Mouse (Mus musculus): ENCODE results near the gene Prickle1. TPM values are rescaled to one million over a fixed set of nuclear protein-coding genes. Genes with fewer than 3 reads are reported as not detected.

Gene Prickle1
- total RNA-seq, 1 experiment from 2014 or later = 22.2 TPM

- no peak for DNase-seq
Measured at GRCm38 (mm10) chr15:93504808-93505207, 90.9 kb downstream of the Prickle1 start.

GRCm38 (mm10) chr15:93503201-93503745, 92.4 kb downstream of the Prickle1 start:
- DNase-seq = no peak

- DNase-seq = no peak
Measured at GRCm38 (mm10) chr15:93502703-93503102, 93.0 kb downstream of the Prickle1 start.

- DNase-seq = no peak
Measured at GRCm38 (mm10) chr15:93499866-93500265, 95.8 kb downstream of the Prickle1 start.

- DNase-seq = no peak
Measured at GRCm38 (mm10) chr15:93494700-93495099, 101.0 kb downstream of the Prickle1 start.

GRCm38 (mm10) chr15:93489597-93489996, 106.1 kb downstream of the Prickle1 start:
- no peak for DNase-seq

- DNase-seq = no peak
Measured at GRCm38 (mm10) chr15:93486066-93486465, 109.6 kb downstream of the Prickle1 start.

- no peak for DNase-seq
Measured at GRCm38 (mm10) chr15:93485252-93485651, 110.4 kb downstream of the Prickle1 start.

- no peak for DNase-seq
Measured at GRCm38 (mm10) chr15:93484261-93484710, 111.4 kb downstream of the Prickle1 start.

GRCm38 (mm10) chr15:93481112-93481511, 114.6 kb downstream of the Prickle1 start:
- no peak for DNase-seq

GRCm38 (mm10) chr15:93479445-93479844, 116.2 kb downstream of the Prickle1 start:
- no peak for DNase-seq

GRCm38 (mm10) chr15:93478676-93479075, 117.0 kb downstream of the Prickle1 start:
- DNase-seq = no peak

GRCm38 (mm10) chr15:93477729-93478128, 118.0 kb downstream of the Prickle1 start:
- no peak for DNase-seq

GRCm38 (mm10) chr15:93475688-93476087, 120.0 kb downstream of the Prickle1 start:
- DNase-seq = no peak

GRCm38 (mm10) chr15:93474277-93474676, 121.4 kb downstream of the Prickle1 start:
- DNase-seq = no peak

GRCm38 (mm10) chr15:93472089-93472488, 123.6 kb downstream of the Prickle1 start:
- no peak for DNase-seq

GRCm38 (mm10) chr15:93471651-93472050, 124.0 kb downstream of the Prickle1 start:
- peak; percentile 67 for DNase-seq

- no peak for DNase-seq
Measured at GRCm38 (mm10) chr15:93461066-93461465, 134.6 kb downstream of the Prickle1 start.

- no peak for DNase-seq
Measured at GRCm38 (mm10) chr15:93459422-93459821, 136.3 kb downstream of the Prickle1 start.

GRCm38 (mm10) chr15:93456005-93456404, 139.7 kb downstream of the Prickle1 start:
- DNase-seq = peak; percentile 25

GRCm38 (mm10) chr15:93453296-93453695, 142.4 kb downstream of the Prickle1 start:
- no peak for DNase-seq
